Mouse (Mus musculus) embryonic fibroblast, embryonic 13.5 days (primary cell): ENCODE data around the gene Myrip. TPM values are rescaled to one million over a fixed set of nuclear protein-coding genes. Genes with fewer than 3 reads are reported as not detected.

Experiments used
- H3K27ac ChIP-seq: 2 replicates; pipeline ENCODE4 v1.5.1; 2012; ENCODE audit warnings: low read length, control low read depth, inconsistent platforms; ENCODE audit not compliant: insufficient read depth
- H3K4me1 ChIP-seq: 2 replicates; pipeline ENCODE4 v1.6.1; 2011; ENCODE audit warnings: low read length; ENCODE audit not compliant: control insufficient read depth, insufficient read depth
- H3K4me3 ChIP-seq: 2 replicates; pipeline ENCODE4 v1.5.1; 2011; ENCODE audit warnings: mild to moderate bottlenecking, control low read depth, low read length; ENCODE audit not compliant: insufficient read depth
- CTCF ChIP-seq: IDR thresholded peaks from 2 replicates; pipeline ENCODE4 v1.5.1; 2011; ENCODE audit warnings: mild to moderate bottlenecking, control low read depth, low read length, moderate library complexity, borderline replicate concordance; ENCODE audit not compliant: insufficient read depth
- POLR2A ChIP-seq: IDR thresholded peaks from 2 replicates; pipeline ENCODE4 v1.6.1; 2011; ENCODE audit warnings: low read depth, mild to moderate bottlenecking, control low read depth, low read length, moderate library complexity
- polyA plus RNA-seq: library from polyadenylated mRNA; stranded (reverse); fragments of >200 nt; gene quantifications from 2 replicates; pipeline ENCODE4 v1.2.4, GENCODE M21; 2011; ENCODE audit warnings: low read depth; ENCODE audit not compliant: missing spikeins, insufficient read length

Gene Myrip
- polyA plus RNA-seq, 1 experiment: not detected

DNA sequence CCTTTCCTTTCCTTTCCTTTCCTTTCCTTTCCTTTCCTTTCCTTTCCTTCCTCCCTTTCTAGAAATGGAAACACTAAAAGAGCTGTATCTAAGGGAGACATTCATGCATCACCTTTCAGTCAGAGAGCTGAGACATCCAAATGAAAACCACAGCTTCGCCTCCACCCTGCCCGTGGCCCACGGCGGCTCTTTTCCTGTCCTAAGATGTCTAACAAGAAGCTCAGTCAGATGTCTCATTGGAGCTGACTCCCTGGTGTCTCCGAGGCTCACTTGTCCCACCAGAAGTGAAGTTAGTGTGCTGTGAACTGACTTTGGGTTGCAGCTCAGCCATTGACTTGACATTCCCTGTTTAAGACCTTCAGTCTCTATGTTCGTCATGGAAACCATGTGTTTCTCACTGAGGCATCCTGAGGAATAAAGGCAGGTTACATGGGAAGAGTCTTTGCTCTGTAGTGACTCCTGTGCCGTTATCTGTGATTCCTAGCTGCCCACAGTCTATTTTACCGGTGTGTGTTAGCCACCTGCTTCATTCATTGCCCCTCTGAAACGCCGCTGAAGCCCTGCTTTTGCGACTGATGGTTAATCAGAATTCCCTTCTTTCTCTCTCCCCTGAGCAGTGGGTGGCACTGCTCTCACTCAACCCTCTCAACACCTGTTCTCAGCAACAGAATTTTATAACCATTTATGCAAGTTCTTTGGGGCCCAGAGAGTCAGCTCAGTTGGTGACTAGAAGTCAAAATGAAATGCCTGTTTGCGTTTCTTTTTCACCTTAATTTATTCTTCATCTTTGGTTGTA lies 53.4 kb downstream of the Myrip start:
- H3K27ac ChIP-seq: no peak overlapping the region
- H3K4me1 ChIP-seq: no peaks in the 10 kb centered on the region
- no peak overlapping the region for H3K4me3 ChIP-seq
- TF ChIP-seq POLR2A (no peak), CTCF (no peak)

DNA sequence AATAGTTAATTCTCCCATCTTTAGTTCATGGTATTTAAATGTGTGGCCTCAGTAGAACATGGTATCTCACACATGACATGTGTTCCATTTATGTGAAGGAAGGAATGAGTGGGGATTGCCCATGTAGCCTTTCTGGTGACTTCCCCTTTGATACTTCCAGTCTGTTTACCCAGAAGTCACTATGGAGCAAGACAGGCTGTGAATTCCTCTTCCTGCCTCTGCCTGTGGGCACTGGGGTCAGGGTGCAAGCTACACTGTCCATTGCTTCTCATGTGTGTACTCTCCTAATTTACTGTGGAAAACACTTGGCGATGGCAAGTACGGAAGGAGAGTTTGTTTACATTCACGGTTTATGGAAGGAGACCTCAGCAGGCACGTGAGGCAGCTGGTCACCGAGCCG lies 55.2 kb downstream of the Myrip start:
- H3K27ac ChIP-seq: no peak overlapping the region
- H3K4me1 ChIP-seq: no peaks in the 10 kb centered on the region
- no peak overlapping the region for H3K4me3 ChIP-seq
- TF ChIP-seq CTCF (no peak), POLR2A (no peak)

DNA sequence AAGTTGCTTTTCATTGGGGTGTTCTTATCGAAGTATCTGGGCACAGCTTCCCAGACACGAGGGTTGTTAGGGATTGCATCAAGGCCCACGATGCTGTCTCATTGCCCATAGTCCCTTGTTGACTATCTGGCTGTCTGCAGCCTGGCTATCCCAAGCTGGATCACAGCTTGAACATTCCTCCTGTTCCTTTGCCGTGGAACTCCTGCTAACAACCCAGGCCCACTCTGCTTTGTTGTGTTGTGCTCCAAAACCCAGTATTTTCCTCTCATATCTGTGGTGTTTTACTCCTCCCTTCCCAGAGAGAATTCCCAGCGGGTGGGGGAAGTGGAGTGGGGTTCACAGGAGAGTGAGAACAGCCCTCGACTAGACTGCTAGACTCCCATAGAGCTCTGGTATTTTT lies 56.7 kb downstream of the Myrip start:
- no peak for TF ChIP-seq POLR2A
- no peak for TF ChIP-seq CTCF
- no peak overlapping the region for H3K27ac ChIP-seq
- H3K4me1 ChIP-seq: no peaks in the 10 kb centered on the region
- no peak overlapping the region for H3K4me3 ChIP-seq

DNA sequence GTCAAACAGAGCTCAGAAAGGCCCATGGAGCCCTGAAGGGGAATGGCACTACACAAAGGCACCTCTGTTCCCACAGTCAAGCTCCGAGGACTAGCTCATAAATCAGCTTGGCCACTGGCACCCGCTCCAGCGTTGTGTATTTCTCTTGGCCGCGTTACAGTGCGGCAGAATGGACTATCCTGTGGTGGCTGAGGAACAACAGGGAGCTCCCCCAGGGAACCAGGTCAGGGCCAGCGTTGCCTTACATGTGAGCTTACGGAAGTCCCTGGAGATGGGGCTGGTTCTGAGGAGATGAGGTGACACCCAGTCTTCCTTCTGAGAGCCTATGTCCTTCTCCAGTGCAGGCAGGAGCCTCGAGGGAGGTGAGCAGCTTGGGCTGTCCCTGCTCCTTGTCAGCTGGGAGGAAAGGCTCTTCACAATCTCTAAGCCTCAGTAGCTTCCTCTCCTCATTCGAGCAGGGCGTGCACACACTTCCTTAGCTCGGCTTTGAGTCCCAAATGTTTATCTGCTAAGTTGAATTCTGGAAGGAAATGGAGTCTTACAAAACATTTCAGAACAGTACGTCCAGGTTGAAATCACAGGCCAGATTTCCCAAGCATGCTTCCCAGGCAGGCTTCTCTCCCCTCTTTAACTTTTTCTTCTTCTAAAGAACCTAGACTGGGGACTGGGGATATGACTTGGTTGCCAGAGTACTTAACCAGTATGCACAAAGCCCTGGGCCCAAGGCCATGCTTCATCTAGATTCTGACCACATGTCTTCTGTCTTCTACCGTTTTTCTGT lies 59.3 kb downstream of the Myrip start:
- Histone ChIP-seq H3K4me3 (no peak overlapping the region), H3K27ac (no peak overlapping the region), H3K4me1 (no peaks in the 10 kb centered on the region)
- TF ChIP-seq CTCF: no peak
- no peak for TF ChIP-seq POLR2A

DNA sequence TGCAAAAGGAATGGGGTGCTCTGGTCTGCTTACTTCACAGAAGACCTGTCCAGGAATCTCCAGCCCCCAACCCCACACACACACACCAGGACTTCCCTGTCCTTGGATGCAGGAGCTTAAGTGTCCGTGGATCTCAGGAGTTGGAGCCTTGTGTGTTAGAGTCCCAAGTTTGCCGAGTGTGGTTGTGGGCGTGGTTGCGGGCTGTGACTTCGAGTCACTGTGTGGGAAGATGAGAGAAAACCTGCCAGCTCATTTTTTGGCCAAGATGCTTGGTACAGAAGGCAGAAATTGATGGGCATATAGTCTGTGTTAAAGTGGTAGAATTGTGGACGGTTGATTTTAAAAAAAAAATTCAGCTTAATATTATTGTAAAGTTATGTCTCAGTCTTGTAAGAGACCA lies 60.3 kb downstream of the Myrip start:
- Histone ChIP-seq H3K4me1 (no peaks in the 10 kb centered on the region), H3K27ac (no peak overlapping the region), H3K4me3 (no peak overlapping the region)
- TF ChIP-seq CTCF (no peak), POLR2A (no peak)

DNA sequence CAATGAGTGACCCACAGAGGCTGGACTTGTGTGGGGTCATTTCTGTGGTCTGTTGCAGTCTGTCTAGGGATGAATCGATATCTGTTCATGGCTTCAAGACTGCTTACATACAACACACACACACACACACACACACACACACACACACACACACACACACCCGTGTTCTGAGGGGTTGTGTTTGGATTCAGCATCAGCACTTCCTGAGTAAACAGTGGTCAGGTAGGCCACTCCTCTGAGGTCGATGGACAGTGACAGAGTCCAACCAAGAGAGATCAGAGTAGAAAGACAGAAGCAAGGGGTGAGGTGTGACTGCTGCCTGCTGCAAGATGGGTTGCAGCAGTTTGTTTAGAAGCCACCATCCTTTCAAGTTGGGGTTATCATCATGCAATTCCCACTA lies 61.4 kb downstream of the Myrip start:
- TF ChIP-seq POLR2A (no peak), CTCF (no peak)
- H3K27ac ChIP-seq: no peak overlapping the region
- H3K4me1 ChIP-seq: no peaks in the 10 kb centered on the region
- H3K4me3 ChIP-seq: no peak overlapping the region

DNA sequence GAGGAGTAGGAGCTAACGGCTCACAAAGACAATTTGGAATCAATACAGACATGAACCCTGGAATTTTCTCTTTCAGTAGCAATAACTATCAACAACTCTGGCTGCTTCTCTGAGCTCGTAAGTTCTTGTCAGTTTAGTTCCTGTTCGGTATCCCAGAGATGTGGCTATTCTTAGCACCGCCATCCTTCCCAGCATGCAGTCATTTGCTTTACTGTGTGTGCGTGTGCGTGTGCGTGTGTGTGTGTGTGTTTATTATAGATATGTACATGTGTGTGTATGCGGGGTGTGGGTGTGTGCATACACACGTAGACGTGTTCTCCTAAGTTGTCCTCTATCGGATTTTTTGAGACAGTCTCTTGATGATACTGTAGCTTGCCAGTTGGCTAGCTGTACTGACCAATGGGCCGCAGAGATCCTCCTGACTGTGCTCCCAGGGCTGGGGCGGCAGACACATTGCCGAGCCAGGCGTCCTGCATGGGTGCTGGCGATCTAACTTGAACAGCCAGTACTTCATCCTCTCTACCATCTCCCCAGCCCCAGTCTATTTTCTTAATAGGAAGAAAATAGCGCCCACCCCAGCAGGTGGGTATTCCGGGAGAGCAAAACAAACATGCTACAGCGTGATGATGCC lies 63.5 kb downstream of the Myrip start:
- no peak for TF ChIP-seq CTCF
- TF ChIP-seq POLR2A: no peak
- no peak overlapping the region for H3K4me3 ChIP-seq
- H3K4me1 ChIP-seq: no peaks in the 10 kb centered on the region
- no peak overlapping the region for H3K27ac ChIP-seq

DNA sequence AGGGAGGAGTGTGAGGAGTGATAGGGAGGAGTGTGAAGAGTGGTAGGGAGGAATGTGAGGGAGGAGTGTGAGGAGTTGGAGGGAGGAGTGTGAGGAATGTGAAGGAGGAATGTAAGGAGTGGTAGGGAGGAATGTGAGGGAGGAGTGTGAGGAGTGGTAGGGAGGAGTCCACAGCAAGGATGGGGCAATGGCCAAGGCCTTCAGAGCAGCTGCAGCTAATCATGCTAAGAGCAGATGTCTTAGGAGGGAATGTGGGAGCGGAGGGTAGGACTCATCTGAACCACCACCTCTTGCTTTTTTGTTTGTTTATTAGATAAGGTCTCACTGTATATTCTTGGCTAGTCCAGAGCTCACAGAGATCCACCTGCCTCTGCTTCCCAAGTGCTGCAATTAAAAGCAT lies 66.2 kb downstream of the Myrip start:
- no peak for TF ChIP-seq POLR2A
- TF ChIP-seq CTCF: no peak
- no peak overlapping the region for H3K4me3 ChIP-seq
- no peak overlapping the region for H3K27ac ChIP-seq
- H3K4me1 ChIP-seq: no peaks in the 10 kb centered on the region

DNA sequence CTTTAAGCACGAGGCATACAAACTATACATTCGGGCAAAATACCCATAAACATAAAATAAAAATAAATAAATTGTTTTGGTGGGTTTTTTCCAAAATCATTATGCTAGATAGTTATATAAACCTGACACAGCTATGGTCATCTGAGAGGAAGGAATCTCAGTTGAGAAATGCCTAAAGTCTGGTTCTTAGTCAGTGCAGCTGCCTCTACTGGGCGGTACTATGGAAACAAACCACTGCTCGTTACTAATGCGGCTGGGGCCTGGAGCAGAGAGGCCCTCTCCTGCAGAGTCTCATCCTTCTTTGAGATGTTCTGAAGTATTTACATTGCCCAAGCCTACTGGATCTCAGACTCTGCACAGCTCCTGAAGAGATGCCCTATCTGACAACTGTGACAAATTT lies 70.3 kb downstream of the Myrip start:
- no peak for TF ChIP-seq CTCF
- TF ChIP-seq POLR2A: no peak
- Histone ChIP-seq H3K4me1 (no peaks in the 10 kb centered on the region), H3K4me3 (no peak overlapping the region), H3K27ac (no peak overlapping the region)

DNA sequence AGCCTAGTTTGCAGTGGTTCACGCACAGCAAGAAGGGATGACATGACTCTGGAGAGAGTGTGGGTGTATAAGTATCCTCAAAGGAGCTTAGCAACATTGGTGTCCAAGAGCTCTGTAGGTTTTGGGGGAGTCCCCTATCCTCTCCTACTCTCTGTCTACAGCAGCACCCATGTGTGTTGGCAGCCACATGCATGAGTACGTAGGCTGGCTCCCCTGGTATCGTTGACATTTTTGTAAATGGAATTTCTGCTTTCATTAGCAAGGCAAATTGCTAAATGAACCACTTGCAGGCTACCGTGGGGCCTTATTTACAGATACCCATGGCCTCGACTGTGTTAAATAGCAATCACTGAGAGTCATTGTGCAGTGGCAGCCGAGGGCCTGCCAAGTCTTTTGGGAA lies 71.0 kb downstream of the Myrip start:
- Histone ChIP-seq H3K27ac (no peak overlapping the region), H3K4me1 (no peaks in the 10 kb centered on the region), H3K4me3 (no peak overlapping the region)
- no peak for TF ChIP-seq POLR2A
